8 mouse cellular contexts compared by ENCODE assay signal in the genomic region with DNA sequence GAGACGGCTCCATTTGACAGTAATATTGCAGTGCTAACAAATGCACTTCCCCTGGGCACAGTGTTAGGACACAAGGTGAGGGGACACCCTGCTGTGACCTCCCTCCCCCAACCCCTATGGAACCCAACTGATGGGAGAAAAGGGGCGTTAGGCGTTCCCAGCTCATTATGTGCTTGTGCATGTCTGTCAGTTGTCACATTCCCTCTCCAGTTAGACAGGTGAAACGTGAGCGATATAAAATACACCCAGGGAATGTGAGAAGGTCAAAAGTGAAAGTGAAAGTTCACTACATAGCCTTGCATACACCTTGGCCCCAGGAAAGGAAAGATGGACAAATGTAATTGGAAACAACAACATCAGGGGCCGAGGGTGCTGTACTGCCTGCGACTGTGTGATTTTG. TPM values are rescaled to one million over a fixed set of nuclear protein-coding genes. Genes with fewer than 3 reads are reported as not detected.
DNase-seq lines count a peak whose midpoint lies in the region; ATAC-seq and TF ChIP-seq lines count a peak whose summit lies in the region.

No protein-coding gene starts in this region.

- H3K4me2 ChIP-seq in limb, embryonic 13.5 days (replicated peaks), result peak overlapping the region; percentile 74
- peak overlapping the region; percentile 78 for H3K4me2 ChIP-seq in stomach, embryonic 14.5 days (replicated peaks; ENCODE audit: low read depth, low read length)

- no peak for TF ChIP-seq POLR2A in cerebellum, adult 2 months (IDR thresholded peaks at IDR 0.05; ENCODE audit: borderline replicate concordance, insufficient read depth, low read length)

- peak overlapping the region; percentile 57 for H3K27ac ChIP-seq in cerebellum, adult 2 months (ENCODE audit: insufficient read depth, low read length)
- no peak overlapping the region for H3K27ac ChIP-seq in limb, embryonic 13.5 days
- H3K27ac ChIP-seq in stomach, embryonic 14.5 days (ENCODE audit: low read length), result no peak overlapping the region

- H3K9ac ChIP-seq in limb, embryonic 13.5 days, result no peak overlapping the region
- H3K9ac ChIP-seq in stomach, embryonic 14.5 days (replicated peaks; ENCODE audit: low read depth, low read length), result no peak overlapping the region

- 42% methylated on average over 7 of the region's 7 CpGs for WGBS in cerebellum, adult 2 months
- 25% methylated on average over 7 of the region's 7 CpGs for WGBS in limb, embryonic 13.5 days
- 34% methylated on average over 7 of the region's 7 CpGs for WGBS in stomach, embryonic 14.5 days

- H3K9me3 ChIP-seq in erythroblast, embryonic 14.5 days (ENCODE audit: control insufficient read depth, low read length), result no peaks in the 10 kb centered on the region
- H3K9me3 ChIP-seq in limb, embryonic 13.5 days, result no peaks in the 10 kb centered on the region
- H3K9me3 ChIP-seq in stomach, embryonic 14.5 days (ENCODE audit: control insufficient read depth, low read depth, low read length), result no peaks in the 10 kb centered on the region

- no peak for ATAC-seq in limb, embryonic 13.5 days (ENCODE audit: low FRiP score, low read depth)
- ATAC-seq in stomach, embryonic 14.5 days (ENCODE audit: insufficient number of reproducible peaks, insufficient read depth, low FRiP score, low read depth), result no peak

- H3K4me1 ChIP-seq in cerebellum, adult 2 months (ENCODE audit: control insufficient read depth, insufficient read depth, low read length), result peaks cover 9% of the 10 kb centered on the region; the same call in 1 of the 2 replicates
- H3K4me1 ChIP-seq in erythroblast, embryonic 14.5 days (ENCODE audit: control insufficient read depth), result peaks cover 32% of the 10 kb centered on the region
- H3K4me1 ChIP-seq in limb, embryonic 13.5 days, result peaks cover 25% of the 10 kb centered on the region
- peaks cover 5% of the 10 kb centered on the region; the same call in 1 of the 2 replicates for H3K4me1 ChIP-seq in stomach, embryonic 14.5 days (ENCODE audit: control insufficient read depth, insufficient read depth, low read length)

- TF ChIP-seq CTCF in cerebellum, adult 2 months (IDR thresholded peaks at IDR 0.05; ENCODE audit: borderline replicate concordance, insufficient read depth, low read depth, low read length), result no peak

- H3K4me3 ChIP-seq in cerebellum, adult 2 months (replicated peaks; ENCODE audit: insufficient read depth, low read depth, low read length), result peak overlapping the region; percentile 86
- H3K4me3 ChIP-seq in erythroblast, embryonic 14.5 days (replicated peaks), result peak overlapping the region; percentile 95
- H3K4me3 ChIP-seq in limb, embryonic 13.5 days, result peak overlapping the region; percentile 89; the same call in 1 of the 2 replicates
- peak overlapping the region; percentile 95; the same call in 1 of the 2 replicates for H3K4me3 ChIP-seq in stomach, embryonic 14.5 days (ENCODE audit: low read depth, low read length)

- peak in 1 of 2 experiments; percentile 22 for DNase-seq in cerebellum, adult 2 months
- DNase-seq in cerebellum, adult 11 months, result no peak
- peak; percentile 52 for DNase-seq in 3T3-L1 (ENCODE audit: low read depth, low spot score)
- no peak for DNase-seq in thymus, postnatal 25 days
- no peak for DNase-seq in urinary bladder, postnatal 14 days (ENCODE audit: low spot score)

- no peaks in the 10 kb centered on the region for H3K27me3 ChIP-seq in cerebellum, adult 2 months (ENCODE audit: control insufficient read depth, insufficient read depth, low read length)
- H3K27me3 ChIP-seq in erythroblast, embryonic 14.5 days (ENCODE audit: control insufficient read depth), result peaks cover 32% of the 10 kb centered on the region
- H3K27me3 ChIP-seq in limb, embryonic 13.5 days, result peaks cover 21% of the 10 kb centered on the region
- peaks cover 12% of the 10 kb centered on the region for H3K27me3 ChIP-seq in stomach, embryonic 14.5 days (ENCODE audit: control insufficient read depth, insufficient read depth, low read length)

- H3K36me3 ChIP-seq in erythroblast, embryonic 14.5 days (ENCODE audit: control insufficient read depth), result peaks cover 3% of the 10 kb centered on the region
- H3K36me3 ChIP-seq in limb, embryonic 13.5 days, result peaks cover 3% of the 10 kb centered on the region; the same call in 1 of the 2 replicates
- H3K36me3 ChIP-seq in stomach, embryonic 14.5 days (ENCODE audit: control insufficient read depth, insufficient read depth, low read length), result no peaks in the 10 kb centered on the region; the same call in 1 of the 2 replicates

RNA-seq across cellular contexts. Expression of a gene that starts 0.9 kb away (rescaled TPM):
- 59.8 and 67.8 TPM in 2 replicates for polyA plus RNA-seq in cerebellum, adult 2 months (2012; rRNA removed)
- not detected in 2 replicates for polyA plus RNA-seq in erythroblast, embryonic 14.5 days (2012)
- 0.83 and 0.93 TPM in 2 replicates for polyA plus RNA-seq in limb, embryonic 13.5 days (2015; fragmentation: Nextera tagmentation; extraction: Ambion mirVana)
- polyA plus RNA-seq in stomach, embryonic 14.5 days (2014; fragmentation: Nextera tagmentation; extraction: Ambion mirVana), result 0.55 and 1.6 TPM in 2 replicates

RNA-seq across cellular contexts. Expression of a gene that starts 0.9 kb away (rescaled TPM):
- 96.1 and 96.5 TPM in 2 replicates for polyA plus RNA-seq in cerebellum, adult 2 months (2012; rRNA removed)
- 0.29 and 0.39 TPM in 2 replicates for polyA plus RNA-seq in erythroblast, embryonic 14.5 days (2012)
- polyA plus RNA-seq in limb, embryonic 13.5 days (2015; fragmentation: Nextera tagmentation; extraction: Ambion mirVana), result 116 and 122 TPM in 2 replicates
- polyA plus RNA-seq in stomach, embryonic 14.5 days (2014; fragmentation: Nextera tagmentation; extraction: Ambion mirVana), result 111 and 115 TPM in 2 replicates

RNA-seq across cellular contexts. Expression of a gene that starts 25.7 kb away (rescaled TPM):
- polyA plus RNA-seq in cerebellum, adult 2 months (2012; rRNA removed), result 0.23 and 0.40 TPM in 2 replicates
- polyA plus RNA-seq in erythroblast, embryonic 14.5 days (2012), result not detected in 2 replicates
- polyA plus RNA-seq in limb, embryonic 13.5 days (2015; fragmentation: Nextera tagmentation; extraction: Ambion mirVana), result 0.29 and 0.45 TPM in 2 replicates
- polyA plus RNA-seq in stomach, embryonic 14.5 days (2014; fragmentation: Nextera tagmentation; extraction: Ambion mirVana), result 0.26 and 0.43 TPM in 2 replicates

RNA-seq across cellular contexts. Expression of a gene that starts 55.9 kb away (rescaled TPM):
- 6.9 and 7.4 TPM in 2 replicates for polyA plus RNA-seq in cerebellum, adult 2 months (2012; rRNA removed)
- polyA plus RNA-seq in erythroblast, embryonic 14.5 days (2012), result 0.01 and 0.02 TPM in 2 replicates
- 13.8 and 14.0 TPM in 2 replicates for polyA plus RNA-seq in limb, embryonic 13.5 days (2015; fragmentation: Nextera tagmentation; extraction: Ambion mirVana)
- polyA plus RNA-seq in stomach, embryonic 14.5 days (2014; fragmentation: Nextera tagmentation; extraction: Ambion mirVana), result 13.7 and 14.3 TPM in 2 replicates

Comparison
In these comparisons a context has a peak if more than half of its experiments do, and no peak if none do; other contexts are left out.
1. RNA of a gene that starts 0.9 kb away (polyA plus RNA-seq): 59.8 to 67.8 TPM in cerebellum, adult 2 months; 0.55 to 1.6 TPM in stomach, embryonic 14.5 days, 0.83 to 0.93 TPM in limb, embryonic 13.5 days and not detected in erythroblast, embryonic 14.5 days; every median in the first group is over 10 times any median in the second.
2. RNA of a gene that starts 0.9 kb away (polyA plus RNA-seq): 116 to 122 TPM in limb, embryonic 13.5 days, 111 to 115 TPM in stomach, embryonic 14.5 days and 96.1 to 96.5 TPM in cerebellum, adult 2 months; 0.29 to 0.39 TPM in erythroblast, embryonic 14.5 days; every median in the first group is over 10 times any median in the second.
3. Peak in every context shown above with its lines, with median percentiles within 50 percentile points of each other: H3K4me3 ChIP-seq.